Mouse (Mus musculus): ENCODE data around the gene Dntt.

DNA sequence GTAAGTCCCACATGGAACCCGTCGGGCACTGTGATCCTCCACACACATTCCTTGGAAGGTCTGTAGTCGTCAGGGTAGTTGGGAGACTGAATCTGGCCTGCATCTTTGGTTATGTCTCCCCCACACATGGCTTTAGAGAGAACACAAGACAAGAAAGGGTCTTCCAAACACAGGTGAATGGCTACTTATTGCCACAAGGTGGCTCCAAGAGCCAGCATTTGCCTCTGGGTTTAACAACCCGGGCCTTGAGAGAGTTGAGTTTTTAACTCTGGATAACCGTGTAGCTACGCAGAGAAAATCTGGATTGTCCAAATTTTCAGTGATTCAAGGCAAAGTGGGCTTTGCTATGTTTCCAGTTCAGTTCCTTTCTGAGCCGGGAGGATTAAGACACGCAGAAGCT is 75.8 kb downstream of the Dntt start:
- TF ChIP-seq TAL1 (IDR thresholded peaks at IDR 0.05; ENCODE audit: low read length) (no peak), GATA1 (IDR thresholded peaks at IDR 0.05; ENCODE audit: low read length) (no peak)

All from erythroblast, embryonic 14.5 days (primary cell).